Mouse (Mus musculus) ES-Bruce4 (cell line): Measurements from ENCODE around the gene Ldlrad2. TPM values are rescaled to one million over a fixed set of nuclear protein-coding genes. Genes with fewer than 3 reads are reported as not detected.

Source experiments
- H3K27ac ChIP-seq: 2 replicates; pipeline ENCODE4 v1.5.1; 2012; ENCODE audit warnings: low read length, inconsistent platforms; ENCODE audit not compliant: insufficient read depth
- H3K27me3 ChIP-seq: 2 replicates; pipeline ENCODE4 v1.6.1; 2012; ENCODE audit warnings: mild to moderate bottlenecking, low read length, inconsistent platforms; ENCODE audit not compliant: control insufficient read depth, poor library complexity, insufficient read depth, severe bottlenecking
- H3K36me3 ChIP-seq: 2 replicates; pipeline ENCODE4 v1.6.1; 2012; ENCODE audit warnings: inconsistent platforms, mild to moderate bottlenecking, low read length, moderate library complexity; ENCODE audit not compliant: control insufficient read depth, poor library complexity, insufficient read depth, severe bottlenecking
- H3K4me1 ChIP-seq: one replicate; pipeline ENCODE4 v1.8.1; 2011; ENCODE audit warnings: low read length; ENCODE audit not compliant: control insufficient read depth, insufficient read depth
- H3K4me3 ChIP-seq: 2 replicates; pipeline ENCODE4 v1.5.1; 2011; ENCODE audit warnings: low read depth, mild to moderate bottlenecking, low read length
- H3K9ac ChIP-seq: 2 replicates; pipeline ENCODE4 v1.6.1; 2012; ENCODE audit warnings: low read depth, mild to moderate bottlenecking, inconsistent platforms; ENCODE audit not compliant: poor library complexity, severe bottlenecking
- H3K9me3 ChIP-seq: replicated peaks from 2 replicates; pipeline ENCODE4 v1.6.1; 2012; ENCODE audit warnings: mild to moderate bottlenecking, low read length, inconsistent platforms; ENCODE audit not compliant: control insufficient read depth, poor library complexity, insufficient read depth, severe bottlenecking
- CTCF ChIP-seq: IDR thresholded peaks from one replicate; pipeline ENCODE4 v1.8.1; 2011; ENCODE audit warnings: low read depth, low read length
- EP300 ChIP-seq: IDR thresholded peaks from 2 replicates; pipeline ENCODE4 v1.6.1; 2011; ENCODE audit warnings: low read depth, low read length; ENCODE audit not compliant: insufficient read depth
- POLR2A ChIP-seq: IDR thresholded peaks from one replicate; pipeline ENCODE4 v1.8.1; 2011; ENCODE audit warnings: low read length; ENCODE audit not compliant: insufficient read depth
- polyA plus RNA-seq: library from polyadenylated mRNA; stranded (reverse); fragments of >200 nt; gene quantifications from 2 replicates; pipeline ENCODE4 v1.2.4, GENCODE M21; 2011; ENCODE audit warnings: low read depth; ENCODE audit not compliant: missing spikeins, insufficient read depth, insufficient read length

The Ldlrad2 gene
- not detected in 2 replicates for polyA plus RNA-seq

- peaks cover 6% of the 10 kb centered on the region for H3K36me3 ChIP-seq
- no peak within 1 kb of the TSS for H3K9ac ChIP-seq
- no peak within 1 kb of the TSS for H3K27ac ChIP-seq
- no peak within 1 kb of the TSS for H3K4me3 ChIP-seq
- H3K27me3 ChIP-seq = no peaks in the 10 kb centered on the region
- TF ChIP-seq EP300 (no peak), CTCF (no peak)
- no peaks in the 10 kb centered on the region for H3K4me1 ChIP-seq
- no peaks in the 10 kb centered on the region for H3K9me3 ChIP-seq
Observed at GRCm38 (mm10) chr4:137574469-137574868, at the start of gene Ldlrad2. TSS of gene Ldlrad2 (minus strand) at chr4:137574569.

GRCm38 (mm10) chr4:137622847-137623246 is 48.5 kb upstream of the Ldlrad2 start:
- no peak overlapping the region for H3K9ac ChIP-seq
- TF ChIP-seq EP300 = no peak
- no peak for TF ChIP-seq POLR2A
- TF ChIP-seq CTCF = no peak
- no peaks in the 10 kb centered on the region for H3K9me3 ChIP-seq
- no peaks in the 10 kb centered on the region for H3K27me3 ChIP-seq
- peaks cover 91% of the 10 kb centered on the region for H3K36me3 ChIP-seq
- no peak overlapping the region for H3K27ac ChIP-seq
- no peak overlapping the region for H3K4me3 ChIP-seq
- no peaks in the 10 kb centered on the region for H3K4me1 ChIP-seq

GRCm38 (mm10) chr4:137610256-137610655 is 35.9 kb upstream of the Ldlrad2 start:
- Histone ChIP-seq H3K9me3 (no peaks in the 10 kb centered on the region), H3K4me1 (no peaks in the 10 kb centered on the region), H3K4me3 (no peak overlapping the region), H3K27ac (no peak overlapping the region), H3K36me3 (peaks cover 90% of the 10 kb centered on the region), H3K9ac (no peak overlapping the region), H3K27me3 (no peaks in the 10 kb centered on the region)
- no peak for TF ChIP-seq EP300
- no peak for TF ChIP-seq CTCF

- Histone ChIP-seq H3K9ac (no peak overlapping the region), H3K27me3 (no peaks in the 10 kb centered on the region), H3K27ac (no peak overlapping the region), H3K36me3 (peaks cover 91% of the 10 kb centered on the region), H3K4me1 (no peaks in the 10 kb centered on the region), H3K4me3 (no peak overlapping the region), H3K9me3 (no peaks in the 10 kb centered on the region)
- TF ChIP-seq POLR2A (no peak), EP300 (no peak), CTCF (no peak)
Observed at GRCm38 (mm10) chr4:137609702-137610101, 35.3 kb upstream of the Ldlrad2 start.

- Histone ChIP-seq H3K27ac (no peak overlapping the region), H3K36me3 (peaks cover 91% of the 10 kb centered on the region), H3K4me1 (no peaks in the 10 kb centered on the region), H3K9me3 (no peaks in the 10 kb centered on the region), H3K27me3 (no peaks in the 10 kb centered on the region), H3K4me3 (no peak overlapping the region), H3K9ac (no peak overlapping the region)
- no peak for TF ChIP-seq EP300
- TF ChIP-seq CTCF = no peak
- no peak for TF ChIP-seq POLR2A
Observed at GRCm38 (mm10) chr4:137609281-137609680, 34.9 kb upstream of the Ldlrad2 start.

GRCm38 (mm10) chr4:137607023-137607422 is 32.7 kb upstream of the Ldlrad2 start:
- H3K27me3 ChIP-seq = no peaks in the 10 kb centered on the region
- H3K9ac ChIP-seq = no peak overlapping the region
- TF ChIP-seq CTCF (no peak), POLR2A (no peak), EP300 (no peak)
- H3K27ac ChIP-seq = no peak overlapping the region
- H3K9me3 ChIP-seq = no peaks in the 10 kb centered on the region
- H3K4me1 ChIP-seq = peaks cover 2% of the 10 kb centered on the region
- no peak overlapping the region for H3K4me3 ChIP-seq
- peaks cover 77% of the 10 kb centered on the region for H3K36me3 ChIP-seq
